Mouse (Mus musculus): ENCODE data around the gene Eef1a1. TPM values are rescaled to one million over a fixed set of nuclear protein-coding genes. Genes with fewer than 3 reads are reported as not detected.

The Eef1a1 gene
- polyA plus RNA-seq, 1 experiment from 2014 or later: 1,954 TPM

DNA sequence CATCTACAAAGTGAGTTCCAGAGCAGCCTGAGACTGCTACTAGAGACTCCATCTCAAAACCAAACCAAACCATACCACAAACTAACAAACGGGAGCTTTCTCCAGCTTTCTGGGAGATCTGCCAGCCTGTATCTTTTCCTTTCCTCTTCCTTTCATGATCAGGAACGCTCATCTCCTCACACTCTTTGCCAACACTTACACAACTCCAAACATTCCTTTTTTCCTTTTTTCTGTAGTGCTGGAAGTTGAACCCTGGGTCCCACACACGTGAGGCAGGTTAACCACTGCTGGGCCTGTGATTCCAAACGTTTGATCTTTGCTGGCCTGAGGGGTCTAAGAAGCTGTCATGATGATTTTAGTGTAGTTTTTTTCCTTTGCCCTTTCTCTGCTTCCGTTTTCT is 42.9 kb upstream of the Eef1a1 start:
- no peaks in the 10 kb centered on the region for H3K27me3 ChIP-seq (replicated peaks; ENCODE audit: control insufficient read depth, insufficient read depth, low read length)
- peak overlapping the region; percentile 43 for H3K4me2 ChIP-seq (replicated peaks; ENCODE audit: low read depth)
- 21% methylated on average over 5 of the region's 5 CpGs for WGBS
- H3K4me3 ChIP-seq (ENCODE audit: low read depth, low read length): no peak overlapping the region
- no peaks in the 10 kb centered on the region for H3K9me3 ChIP-seq (ENCODE audit: control insufficient read depth)
- H3K9ac ChIP-seq (ENCODE audit: low read depth, low read length): no peak overlapping the region
- peak overlapping the region; percentile 89 for H3K27ac ChIP-seq (ENCODE audit: low read depth, low read length)
- no peak for ATAC-seq
- H3K4me1 ChIP-seq (replicated peaks; ENCODE audit: control insufficient read depth, insufficient read depth, low read length): peaks cover 5% of the 10 kb centered on the region; the same call in 1 of the 2 replicates
- no peak for TF ChIP-seq CTCF (IDR thresholded peaks at IDR 0.05; ENCODE audit: low read depth)
- H3K36me3 ChIP-seq (ENCODE audit: control insufficient read depth, insufficient read depth): peaks cover 6% of the 10 kb centered on the region

DNA sequence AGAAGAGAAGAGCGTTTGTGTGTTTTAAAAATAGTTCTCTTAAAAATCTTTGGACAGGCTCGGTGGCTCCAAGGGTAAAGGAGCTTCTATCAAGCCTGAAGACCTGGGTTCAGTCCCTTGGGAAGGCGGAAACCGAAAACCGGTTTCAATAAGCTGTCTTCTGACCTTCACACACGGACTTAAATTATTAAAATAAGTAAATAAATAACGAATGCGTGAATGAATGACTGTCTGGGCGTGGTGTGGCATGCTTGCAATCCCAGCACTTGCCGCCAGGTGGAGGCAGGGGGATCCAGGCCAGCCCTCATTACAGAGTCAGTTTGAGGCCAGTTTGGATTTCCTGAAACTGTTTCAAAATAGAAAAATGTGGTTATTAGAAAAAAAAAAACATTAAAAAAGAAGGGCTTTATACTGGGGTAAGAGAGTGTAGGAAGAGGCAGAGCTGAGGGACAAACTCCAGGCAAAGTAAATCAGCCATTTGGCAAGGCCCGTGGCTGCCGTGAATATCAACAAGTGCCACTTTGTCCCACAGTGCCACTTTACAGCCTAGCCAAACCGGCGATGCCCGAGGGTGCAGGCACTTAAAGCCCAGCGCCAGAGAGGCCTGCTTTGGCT is 38.9 kb upstream of the Eef1a1 start:
- H3K4me1 ChIP-seq (replicated peaks; ENCODE audit: control insufficient read depth, insufficient read depth, low read length): peaks cover 5% of the 10 kb centered on the region; the same call in 1 of the 2 replicates
- ATAC-seq: peak; percentile 72
- no peaks in the 10 kb centered on the region for H3K9me3 ChIP-seq (ENCODE audit: control insufficient read depth)
- 2% methylated on average over 16 of the region's 16 CpGs for WGBS
- H3K9ac ChIP-seq (ENCODE audit: low read depth, low read length): peak overlapping the region; percentile 47
- H3K36me3 ChIP-seq (ENCODE audit: control insufficient read depth, insufficient read depth): no peaks in the 10 kb centered on the region
- peak overlapping the region; percentile 72 for H3K4me2 ChIP-seq (replicated peaks; ENCODE audit: low read depth)
- H3K27ac ChIP-seq (ENCODE audit: low read depth, low read length): peak overlapping the region; percentile 91
- H3K27me3 ChIP-seq (replicated peaks; ENCODE audit: control insufficient read depth, insufficient read depth, low read length): no peaks in the 10 kb centered on the region
- peak overlapping the region; percentile 45 for H3K4me3 ChIP-seq (ENCODE audit: low read depth, low read length)
- TF ChIP-seq CTCF (IDR thresholded peaks at IDR 0.05; ENCODE audit: low read depth): peak; percentile 91

DNA sequence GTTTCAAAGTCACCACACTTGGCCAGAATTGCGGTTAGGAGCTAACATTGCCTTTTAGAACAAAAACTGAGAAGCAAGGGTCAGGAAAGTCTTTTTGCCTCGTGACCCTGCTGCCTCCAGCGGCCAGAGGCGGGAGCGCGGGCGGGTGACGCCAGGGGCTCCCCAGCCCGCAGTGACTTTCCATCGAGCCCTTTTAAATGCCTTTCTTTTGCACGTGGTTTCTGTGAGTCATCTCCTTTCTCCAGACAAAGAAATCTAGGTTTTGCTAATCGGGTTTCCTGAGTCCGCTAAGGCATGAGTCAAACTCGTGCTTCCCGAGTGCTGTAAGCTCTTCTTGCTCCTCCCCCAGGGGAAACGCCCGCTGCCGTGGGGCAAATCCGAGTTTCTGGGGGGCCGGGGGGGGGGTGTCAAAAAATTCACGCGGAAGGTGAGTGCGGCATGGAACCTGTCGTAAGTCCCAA is 38.4 kb upstream of the Eef1a1 start:
- TF ChIP-seq CTCF (IDR thresholded peaks at IDR 0.05; ENCODE audit: low read depth): peak; percentile 87
- peak overlapping the region; percentile 91 for H3K27ac ChIP-seq (ENCODE audit: low read depth, low read length)
- H3K36me3 ChIP-seq (ENCODE audit: control insufficient read depth, insufficient read depth): no peaks in the 10 kb centered on the region
- H3K9me3 ChIP-seq (ENCODE audit: control insufficient read depth): no peaks in the 10 kb centered on the region
- WGBS: under 1% methylated on average over 24 of the region's 24 CpGs
- peak overlapping the region; percentile 72 for H3K4me2 ChIP-seq (replicated peaks; ENCODE audit: low read depth)
- peaks cover 5% of the 10 kb centered on the region; the same call in 1 of the 2 replicates for H3K4me1 ChIP-seq (replicated peaks; ENCODE audit: control insufficient read depth, insufficient read depth, low read length)
- ATAC-seq: peak; percentile 84
- no peaks in the 10 kb centered on the region for H3K27me3 ChIP-seq (replicated peaks; ENCODE audit: control insufficient read depth, insufficient read depth, low read length)
- H3K4me3 ChIP-seq (ENCODE audit: low read depth, low read length): peak overlapping the region; percentile 45
- H3K9ac ChIP-seq (ENCODE audit: low read depth, low read length): peak overlapping the region; percentile 47

DNA sequence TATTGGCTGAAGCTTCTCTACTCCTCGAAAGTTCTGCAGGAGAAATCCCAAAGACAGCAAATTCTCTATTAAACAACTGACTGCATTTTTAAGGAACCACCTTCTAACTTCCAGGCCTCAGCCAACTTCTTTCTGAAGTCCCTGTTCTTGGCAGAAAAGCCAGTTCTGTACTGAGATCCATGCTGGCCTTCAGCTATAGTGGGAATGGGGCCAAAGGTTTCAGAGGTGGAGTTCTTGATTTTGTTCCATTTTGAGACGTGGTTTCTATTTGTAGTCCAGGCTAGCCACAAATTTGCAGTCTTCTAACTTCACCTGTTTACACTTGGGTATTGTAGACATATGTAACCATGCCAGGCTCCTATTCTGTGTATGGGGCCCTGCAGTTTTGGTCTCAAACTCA is 37.3 kb upstream of the Eef1a1 start:
- no peak for ATAC-seq
- Histone ChIP-seq H3K4me2 (replicated peaks; ENCODE audit: low read depth) (no peak overlapping the region), H3K4me1 (replicated peaks; ENCODE audit: control insufficient read depth, insufficient read depth, low read length) (no peaks in the 10 kb centered on the region), H3K27me3 (replicated peaks; ENCODE audit: control insufficient read depth, insufficient read depth, low read length) (no peaks in the 10 kb centered on the region), H3K9me3 (ENCODE audit: control insufficient read depth) (no peaks in the 10 kb centered on the region), H3K9ac (ENCODE audit: low read depth, low read length) (no peak overlapping the region), H3K27ac (ENCODE audit: low read depth, low read length) (no peak overlapping the region), H3K36me3 (ENCODE audit: control insufficient read depth, insufficient read depth) (no peaks in the 10 kb centered on the region), H3K4me3 (ENCODE audit: low read depth, low read length) (no peak overlapping the region)
- 71% methylated on average over 2 of the region's 2 CpGs for WGBS
- TF ChIP-seq CTCF (IDR thresholded peaks at IDR 0.05; ENCODE audit: low read depth): no peak

DNA sequence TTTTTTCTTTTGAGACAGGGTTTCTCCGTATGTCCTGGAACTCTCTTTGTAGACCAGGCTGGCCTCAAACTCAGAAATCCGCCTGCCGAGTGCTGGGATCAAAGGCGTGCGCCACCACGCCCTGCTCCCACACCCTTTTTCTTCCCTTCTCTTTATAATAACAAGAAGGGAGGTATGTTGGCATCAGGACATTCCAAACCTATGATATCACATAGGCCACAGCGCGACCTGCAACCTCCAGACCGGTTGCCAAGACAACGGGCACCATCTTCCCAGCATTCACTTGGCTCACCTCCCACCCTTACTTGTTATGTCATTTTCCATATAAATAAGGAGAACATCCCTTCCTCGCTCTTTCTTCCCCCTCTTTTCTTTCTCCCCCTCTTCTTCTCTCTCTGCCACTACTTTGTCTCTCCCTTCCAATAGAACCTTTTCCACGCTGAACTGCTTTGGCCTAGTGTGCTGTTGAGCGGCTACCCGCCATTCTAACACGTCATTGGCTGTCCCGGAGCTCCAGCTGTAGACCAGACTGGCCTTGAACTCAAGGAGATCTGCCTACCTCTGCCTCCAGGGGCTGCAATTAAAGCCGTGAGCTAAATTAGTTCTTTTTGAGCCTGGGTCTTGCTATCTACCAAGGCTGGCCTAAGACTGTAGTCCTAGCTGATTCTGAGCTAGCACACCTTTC is 36.6 kb upstream of the Eef1a1 start:
- Histone ChIP-seq H3K4me2 (replicated peaks; ENCODE audit: low read depth) (no peak overlapping the region), H3K4me1 (replicated peaks; ENCODE audit: control insufficient read depth, insufficient read depth, low read length) (no peaks in the 10 kb centered on the region), H3K36me3 (ENCODE audit: control insufficient read depth, insufficient read depth) (no peaks in the 10 kb centered on the region), H3K9ac (ENCODE audit: low read depth, low read length) (no peak overlapping the region), H3K27me3 (replicated peaks; ENCODE audit: control insufficient read depth, insufficient read depth, low read length) (no peaks in the 10 kb centered on the region), H3K9me3 (ENCODE audit: control insufficient read depth) (no peaks in the 10 kb centered on the region), H3K27ac (ENCODE audit: low read depth, low read length) (no peak overlapping the region), H3K4me3 (ENCODE audit: low read depth, low read length) (no peak overlapping the region)
- no peak for TF ChIP-seq CTCF (IDR thresholded peaks at IDR 0.05; ENCODE audit: low read depth)
- 90% methylated on average over 17 of the region's 17 CpGs for WGBS
- ATAC-seq: no peak

DNA sequence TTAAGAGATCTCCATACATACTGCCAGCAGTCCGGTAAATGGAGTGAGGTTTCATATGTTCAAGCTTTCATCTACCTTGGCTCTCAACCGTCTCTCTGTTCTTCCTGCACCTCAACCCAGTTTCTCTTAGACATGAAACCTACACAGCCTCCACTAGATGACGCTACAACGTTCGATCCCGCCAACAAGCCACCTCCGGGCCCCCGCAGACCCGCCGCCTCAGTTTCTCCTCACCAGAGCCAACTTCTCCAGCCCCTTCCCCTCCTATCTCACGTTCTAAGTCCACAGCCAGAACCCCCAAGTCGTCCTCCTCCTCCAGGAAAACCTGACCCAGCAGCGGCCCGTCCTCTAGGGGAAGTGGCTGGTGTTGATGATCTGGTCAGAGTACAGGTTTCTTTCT is 32.7 kb upstream of the Eef1a1 start:
- Histone ChIP-seq H3K36me3 (ENCODE audit: control insufficient read depth, insufficient read depth) (no peaks in the 10 kb centered on the region), H3K27ac (ENCODE audit: low read depth, low read length) (peak overlapping the region; percentile 68), H3K27me3 (replicated peaks; ENCODE audit: control insufficient read depth, insufficient read depth, low read length) (no peaks in the 10 kb centered on the region), H3K4me3 (ENCODE audit: low read depth, low read length) (peak overlapping the region; percentile 36), H3K4me2 (replicated peaks; ENCODE audit: low read depth) (peak overlapping the region; percentile 79), H3K9me3 (ENCODE audit: control insufficient read depth) (no peaks in the 10 kb centered on the region), H3K9ac (ENCODE audit: low read depth, low read length) (peak overlapping the region; percentile 38), H3K4me1 (replicated peaks; ENCODE audit: control insufficient read depth, insufficient read depth, low read length) (no peaks in the 10 kb centered on the region)
- WGBS: 21% methylated on average over 14 of the region's 14 CpGs
- TF ChIP-seq CTCF (IDR thresholded peaks at IDR 0.05; ENCODE audit: low read depth): peak; percentile 76
- peak; percentile 17; the same call in 1 of the 2 replicates for ATAC-seq

All from intestine, postnatal 0 days (tissue).